Mouse (Mus musculus): ENCODE data around the gene Ndufs1.

Gene Ndufs1

GRCm38 (mm10) chr1:63115540-63115939 is 61.1 kb downstream of the Ndufs1 start:
- no peak for DNase-seq (ENCODE audit: low spot score in 2 of 2)

DNA sequence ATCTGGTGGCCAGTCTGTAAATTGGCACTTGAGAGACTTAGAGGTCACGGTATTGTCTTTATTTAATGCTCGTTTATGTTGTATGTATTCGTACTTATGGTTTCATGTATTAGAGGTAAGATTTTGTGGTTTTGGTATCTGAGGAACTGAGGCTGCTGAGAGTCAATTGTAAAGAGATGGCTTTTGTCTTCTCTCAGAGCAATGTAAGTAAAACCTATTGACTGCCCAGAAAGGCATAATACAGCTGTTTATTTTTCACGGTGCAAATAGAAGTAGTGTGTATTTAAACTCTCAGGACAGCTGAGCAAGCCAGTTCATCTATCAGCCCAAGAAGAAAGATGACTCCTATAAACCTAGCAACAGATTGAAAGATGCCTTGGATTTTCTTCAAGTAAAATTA is 61.5 kb downstream of the Ndufs1 start:
- no peak for DNase-seq (ENCODE audit: low spot score in 2 of 2)

DNA sequence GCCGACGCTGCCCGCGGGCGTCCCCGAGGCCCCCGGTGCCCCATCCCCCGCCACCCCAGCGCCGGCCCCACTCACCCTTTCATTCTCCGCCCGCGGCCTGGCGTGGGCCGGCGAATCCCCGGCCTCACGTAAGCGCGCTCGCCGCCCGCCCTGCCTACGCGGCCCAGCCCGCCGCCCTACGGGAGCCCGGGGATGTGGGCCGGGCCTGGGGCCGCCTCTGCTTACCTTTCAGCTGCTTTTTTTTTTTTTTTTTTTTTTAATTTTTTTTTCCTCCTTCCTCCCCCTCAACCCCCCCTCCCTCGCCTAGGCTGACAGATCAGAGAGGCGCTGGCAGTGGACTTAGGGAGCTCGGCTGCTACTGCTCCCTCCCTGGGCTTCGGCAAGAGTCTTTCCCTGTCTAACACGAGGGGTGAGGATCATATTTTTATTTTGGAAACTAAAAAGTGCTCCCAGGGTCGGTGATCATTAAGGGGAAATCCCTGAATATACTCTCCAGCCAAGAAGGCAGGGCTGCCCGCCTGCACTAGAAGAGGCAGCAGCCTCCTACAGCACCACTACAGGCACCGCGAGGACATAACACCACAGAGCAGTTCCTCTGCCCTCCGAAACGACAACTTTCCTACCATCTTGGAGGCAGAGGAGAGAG is 62.4 kb downstream of the Ndufs1 start, which contains the start of gene Ino80d:
TSS of gene Ino80d (minus strand) at position 532 of the 646 bp plus-strand sequence.
- DNase-seq (ENCODE audit: low spot score in 2 of 2): peak; percentile 66 to 73

GRCm38 (mm10) chr1:63113274-63114135 is 63.1 kb downstream of the Ndufs1 start:
- peak; percentile 37 to 73 for DNase-seq (ENCODE audit: low spot score in 2 of 2)

GRCm38 (mm10) chr1:63112865-63113261 is 63.8 kb downstream of the Ndufs1 start:
- peak; percentile 17 to 53 for DNase-seq (ENCODE audit: low spot score in 2 of 2)

DNA sequence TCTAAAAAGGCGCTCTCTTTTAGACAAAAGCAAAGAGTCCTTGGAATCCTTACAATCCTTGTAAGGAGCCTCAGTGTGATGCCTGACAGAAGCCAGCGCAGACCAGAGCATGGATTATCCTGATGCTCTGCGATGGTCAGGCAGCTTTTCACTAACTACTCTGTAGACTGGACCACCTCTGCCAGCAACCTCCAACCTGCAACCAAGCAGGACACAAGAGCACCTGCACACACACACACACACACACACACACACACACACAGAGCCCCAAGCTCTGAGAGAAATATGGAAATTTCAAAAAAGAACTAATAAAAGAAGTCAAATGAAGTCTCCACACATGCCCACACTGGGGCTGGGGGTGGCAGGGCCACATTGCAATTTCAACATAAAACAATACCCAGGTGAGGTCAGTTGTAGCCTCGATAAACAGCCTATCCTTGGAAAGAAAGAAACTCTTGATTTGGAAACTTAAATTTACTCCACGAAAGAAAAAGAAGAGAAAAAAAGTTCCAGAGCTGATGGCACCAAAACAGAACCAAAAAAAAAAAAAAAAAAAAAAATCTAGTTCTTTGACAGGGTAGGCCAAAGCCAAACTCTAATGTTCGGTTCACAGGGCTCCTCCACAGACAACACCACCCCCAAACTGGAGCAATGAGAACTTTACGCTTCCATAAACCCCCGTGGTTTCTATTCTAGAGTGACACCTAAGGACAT is 64.3 kb downstream of the Ndufs1 start:
- no peak for DNase-seq (ENCODE audit: low spot score in 2 of 2)

DNA sequence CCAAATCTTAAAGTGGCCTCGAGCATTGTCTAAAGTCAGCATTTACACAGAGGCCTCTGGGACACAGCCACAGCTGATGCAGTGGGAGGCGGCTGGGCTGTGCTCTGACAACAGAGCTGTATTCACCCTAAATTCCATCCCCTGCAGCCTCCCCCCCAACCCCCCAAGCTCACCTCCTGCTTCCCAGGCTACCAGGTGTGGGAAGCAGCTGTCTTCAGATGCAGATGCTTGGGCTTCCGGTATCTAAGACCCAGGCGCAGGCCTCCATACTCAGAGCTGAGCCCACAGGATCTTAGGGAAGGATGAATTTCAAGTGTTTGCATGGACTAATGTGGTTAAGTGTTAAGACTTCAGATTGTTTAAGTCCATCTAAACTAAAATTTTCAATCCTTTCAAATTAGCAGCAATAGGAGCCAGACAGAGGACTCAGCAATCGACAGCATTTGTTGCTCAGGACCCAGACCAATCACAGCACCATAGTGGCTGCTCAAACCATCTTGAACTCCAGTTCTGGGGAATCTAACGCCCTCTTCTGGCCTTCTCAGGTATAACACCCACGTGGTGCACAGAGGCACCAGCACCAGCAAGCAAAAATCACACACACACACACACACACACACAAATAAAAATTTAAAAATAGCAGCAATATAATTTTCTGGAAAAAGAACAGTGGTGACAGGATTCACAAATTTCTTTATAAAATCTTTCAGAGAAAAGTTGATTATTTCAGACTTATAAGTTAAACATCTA is 65.9 kb downstream of the Ndufs1 start:
- DNase-seq (ENCODE audit: low spot score in 2 of 2): no peak

- no peak for DNase-seq (ENCODE audit: low spot score in 2 of 2)
Measured at GRCm38 (mm10) chr1:63107614-63108327, 68.9 kb downstream of the Ndufs1 start.

DNA sequence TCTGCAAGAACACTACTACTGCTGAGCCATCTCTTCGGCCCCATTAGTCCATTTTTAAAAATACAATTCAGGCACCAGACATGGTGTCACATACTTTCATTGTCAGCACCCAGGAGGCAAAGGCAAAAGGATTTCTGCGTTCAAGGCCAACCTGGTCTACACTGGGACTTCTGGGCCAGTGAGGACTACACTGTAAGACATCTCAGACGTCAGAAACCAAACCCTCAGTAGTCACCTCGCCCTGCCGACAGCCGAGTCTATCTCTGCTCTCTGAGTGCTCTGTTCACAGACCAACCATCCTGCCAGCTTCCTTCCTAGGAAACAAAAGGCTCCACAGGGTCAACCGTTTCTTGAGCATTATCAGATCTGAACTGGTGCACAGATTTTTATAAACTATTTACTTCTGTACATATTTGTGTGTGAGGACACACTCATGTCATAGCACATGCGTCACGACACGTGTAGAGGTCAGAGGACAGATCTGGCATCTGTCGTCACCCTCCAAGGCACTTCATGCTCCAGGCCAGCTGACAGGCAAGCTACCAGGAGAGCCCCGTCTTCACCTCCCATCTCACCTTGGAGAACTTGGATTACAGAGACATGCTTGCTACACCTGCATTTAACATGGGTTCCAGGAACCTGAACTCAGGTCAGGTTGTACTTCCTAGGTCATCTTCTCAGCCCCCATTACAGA is 73.7 kb downstream of the Ndufs1 start:
- DNase-seq (ENCODE audit: low spot score in 2 of 2): no peak

GRCm38 (mm10) chr1:63100196-63100595 is 76.4 kb downstream of the Ndufs1 start:
- DNase-seq (ENCODE audit: low spot score in 2 of 2): no peak

- no peak for DNase-seq (ENCODE audit: low spot score in 2 of 2)
Measured at GRCm38 (mm10) chr1:63098831-63099230, 77.8 kb downstream of the Ndufs1 start.

DNA sequence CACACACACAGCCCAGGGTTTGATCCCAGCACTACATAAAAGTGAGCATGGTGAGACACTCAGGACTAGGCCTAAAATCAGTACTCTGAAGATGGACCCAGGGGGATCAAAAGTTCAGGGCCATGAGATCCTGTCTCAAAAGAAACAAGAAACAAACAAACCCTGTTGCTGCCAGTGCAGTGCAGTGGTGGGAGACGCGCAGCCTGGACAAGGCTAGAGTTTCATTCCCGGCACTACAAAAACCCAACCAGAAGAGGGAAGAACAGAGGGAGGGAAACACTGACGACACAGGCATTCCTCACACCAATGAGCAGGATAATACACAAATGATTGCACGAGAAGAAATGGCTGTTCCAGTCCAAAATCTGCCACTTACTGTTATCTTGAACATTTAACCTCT is 80.6 kb downstream of the Ndufs1 start:
- no peak for DNase-seq (ENCODE audit: low spot score in 2 of 2)

All from urinary bladder, adult 18-20 months (tissue).